Mouse (Mus musculus) layer of hippocampus, postnatal 25 days (tissue): ENCODE measurements at regions not wholly inside any gene's neighbourhood (a gene's known extent, or its start where the extent isn't known, plus 50 kb on each side); places are given as distances from the start of the nearest gene placed in this dataset.
A peak's percentile ranks its signal among the peaks of the same experiment; 100 is the strongest.

Source experiments
- DNase-seq, 2 experiments: peaks; one replicate each; pipeline ENCODE4 v3.0.0; 2022; ENCODE audit warnings: mixed read lengths in 2 of 2, low spot score in 1 of 2; ENCODE audit errors: extremely low spot score in 1 of 2

DNA sequence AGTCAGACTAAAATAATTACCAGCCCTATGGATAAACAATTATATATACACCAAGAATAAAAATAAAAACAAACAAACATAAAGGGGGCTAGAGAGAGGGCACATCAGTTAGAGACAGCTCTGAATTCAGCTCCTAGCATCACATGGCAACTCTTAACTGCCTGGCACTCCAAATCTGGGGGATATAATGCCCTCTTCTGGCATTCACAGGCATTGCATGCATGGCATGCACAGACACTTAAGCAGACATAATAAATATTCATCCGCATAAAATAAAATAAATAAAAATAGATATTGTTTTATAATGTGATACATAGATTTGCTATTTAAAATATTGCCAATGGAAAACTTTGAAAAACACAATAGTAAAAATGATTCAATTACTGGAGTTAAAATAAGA lies 177.6 kb upstream of the Map3k7 start:
- no peak for DNase-seq

DNA sequence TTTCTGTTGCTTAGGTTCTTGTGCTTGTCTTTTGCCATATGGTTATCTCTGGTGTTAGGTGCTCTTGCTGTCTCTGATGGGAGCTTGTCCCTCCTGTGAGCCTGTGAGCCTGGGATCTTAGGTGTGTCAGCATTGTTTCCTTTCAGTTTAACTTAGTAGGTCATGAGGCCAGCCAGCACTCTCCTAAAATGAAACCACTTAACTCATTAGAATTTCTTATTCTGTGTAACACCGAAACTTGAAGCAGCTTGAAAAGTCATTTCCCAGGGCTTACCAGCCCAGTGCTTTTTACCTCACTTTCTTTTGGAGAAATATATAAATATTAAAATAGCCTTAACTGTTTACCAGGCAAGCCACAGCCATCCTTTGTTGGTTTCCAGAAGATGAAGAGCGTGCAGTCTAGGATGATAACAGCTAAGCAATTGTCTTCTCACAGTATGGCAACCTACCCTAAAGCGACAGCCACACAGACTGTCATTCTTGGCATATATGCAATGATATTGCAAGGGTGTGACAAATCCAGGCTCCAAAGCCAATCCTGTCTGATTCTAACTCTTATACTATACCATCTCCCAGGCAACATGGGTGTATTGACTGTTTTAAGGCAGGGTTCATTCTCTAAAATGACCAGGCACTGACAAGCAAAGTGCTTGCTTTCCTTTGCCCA lies 146.2 kb upstream of the Map3k7 start:
- DNase-seq = no peak

DNA sequence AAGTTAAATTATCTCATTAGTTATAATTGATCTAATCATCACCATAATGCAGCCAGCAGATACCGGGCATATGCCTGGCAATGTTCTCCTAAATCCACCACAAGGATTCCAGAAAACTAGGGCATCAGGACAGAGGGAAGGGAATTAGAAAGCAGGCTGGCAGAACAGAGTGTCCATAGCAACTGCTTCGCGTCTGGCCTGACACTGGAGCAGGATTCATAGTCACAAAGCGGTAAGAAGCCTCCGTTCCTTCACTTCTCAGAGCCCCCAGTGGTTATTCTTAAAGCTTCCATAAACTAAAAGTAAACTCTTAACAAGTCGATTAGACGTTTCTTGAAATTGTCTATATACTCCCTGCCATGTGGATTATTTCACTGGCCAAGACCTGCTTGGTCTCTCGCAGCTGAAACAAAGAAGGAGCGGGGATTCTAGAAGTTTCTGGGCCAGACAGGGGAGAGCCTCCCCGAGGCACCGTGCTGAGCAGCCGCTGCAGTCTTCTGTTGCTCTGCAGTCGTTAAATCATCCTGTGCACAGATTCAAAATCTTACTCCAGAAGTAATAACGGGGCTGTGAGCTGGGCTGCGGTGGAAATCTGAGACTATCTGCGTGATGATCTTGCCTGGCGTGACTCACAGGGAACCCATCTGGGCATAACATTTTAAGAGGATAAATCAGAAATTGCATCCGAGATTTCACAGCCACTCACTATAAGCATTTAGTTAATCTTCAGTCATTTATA lies 144.2 kb upstream of the Map3k7 start:
- no peak for DNase-seq

GRCm38 (mm10) chr4:31823574-31824348 lies 140.1 kb upstream of the Map3k7 start:
- no peak for DNase-seq

DNA sequence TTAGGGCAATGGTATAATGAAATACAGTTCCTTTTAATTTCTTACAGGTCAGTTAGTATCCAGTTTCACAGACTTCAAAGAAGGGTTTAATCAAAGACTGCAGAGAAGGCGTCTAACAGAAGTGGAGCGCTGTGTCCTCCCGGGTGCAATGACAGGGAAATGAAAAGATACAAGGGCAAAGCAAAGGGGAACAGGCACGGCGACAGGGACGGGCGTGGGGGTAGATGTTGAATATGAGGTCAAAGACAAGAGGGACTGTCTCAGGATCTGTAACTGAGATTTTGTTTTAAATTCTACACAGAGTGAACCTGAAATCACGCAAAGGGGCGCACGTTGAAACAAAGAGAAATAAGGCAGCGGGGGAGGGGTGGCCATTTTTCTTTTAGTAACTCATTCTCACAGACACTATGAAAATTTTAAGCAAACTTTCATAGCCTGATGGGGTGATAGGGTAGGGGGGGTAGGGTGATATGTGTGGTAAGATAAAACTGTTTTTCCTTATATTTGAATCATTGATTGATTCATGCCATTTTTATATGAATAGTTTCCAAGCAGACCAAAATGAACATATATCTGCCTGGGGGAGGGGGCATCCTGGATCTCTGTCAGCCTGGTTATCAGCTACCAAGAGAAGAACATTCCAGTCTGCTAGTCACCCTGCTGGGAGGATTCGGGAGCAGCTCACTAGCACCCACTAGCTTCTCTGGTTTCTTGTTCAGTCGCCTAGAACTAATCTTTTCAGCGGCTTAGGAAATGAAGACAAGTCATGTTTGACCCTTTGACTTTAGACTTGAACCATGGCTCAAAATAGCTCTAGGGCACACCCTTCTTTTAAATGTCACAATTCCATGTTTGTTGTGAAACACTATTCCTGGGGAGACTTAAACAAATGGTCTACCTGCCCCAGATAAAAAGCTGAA lies 139.1 kb upstream of the Map3k7 start:
- no peak for DNase-seq

DNA sequence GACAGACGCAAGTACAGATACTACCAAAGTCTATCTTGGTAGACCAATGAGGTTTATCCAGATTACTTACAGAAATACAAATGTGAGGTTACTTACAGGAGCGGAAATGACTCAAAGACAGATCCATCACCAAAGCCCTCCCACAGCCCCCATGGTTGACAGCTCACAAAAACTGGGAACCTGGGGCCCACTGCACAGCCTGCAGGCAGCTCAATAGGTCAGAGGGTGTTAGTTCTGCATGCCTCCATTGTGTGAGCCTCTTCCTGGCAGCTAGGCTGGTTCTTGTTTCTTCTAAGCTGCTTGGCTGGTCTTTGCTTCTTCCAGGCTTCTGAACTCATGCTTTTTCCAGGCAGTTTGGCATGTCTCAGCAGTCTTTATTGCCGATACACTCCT lies 138.5 kb upstream of the Map3k7 start:
- no peak for DNase-seq

- DNase-seq = no peak
Measured at GRCm38 (mm10) chr4:31826661-31827060, 137.2 kb upstream of the Map3k7 start.

DNA sequence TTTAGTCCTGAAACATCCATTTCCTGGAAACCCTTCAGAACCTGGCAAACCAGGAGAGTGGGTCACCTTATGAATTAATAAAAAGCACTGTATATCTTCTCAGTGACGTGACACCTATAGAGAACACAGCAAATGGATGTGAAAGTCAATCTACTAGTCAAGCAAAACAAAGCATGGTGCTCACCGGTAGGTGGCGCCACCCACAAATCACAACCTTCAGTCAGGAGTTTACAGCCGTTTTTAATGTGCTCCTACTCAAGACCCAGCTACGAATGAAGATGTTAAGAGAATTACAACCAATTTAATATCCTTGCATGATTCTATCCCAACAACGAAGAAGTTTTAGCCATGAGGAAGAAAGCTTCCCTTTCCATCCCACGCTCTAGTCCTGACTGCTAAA lies 136.6 kb upstream of the Map3k7 start:
- DNase-seq = no peak

DNA sequence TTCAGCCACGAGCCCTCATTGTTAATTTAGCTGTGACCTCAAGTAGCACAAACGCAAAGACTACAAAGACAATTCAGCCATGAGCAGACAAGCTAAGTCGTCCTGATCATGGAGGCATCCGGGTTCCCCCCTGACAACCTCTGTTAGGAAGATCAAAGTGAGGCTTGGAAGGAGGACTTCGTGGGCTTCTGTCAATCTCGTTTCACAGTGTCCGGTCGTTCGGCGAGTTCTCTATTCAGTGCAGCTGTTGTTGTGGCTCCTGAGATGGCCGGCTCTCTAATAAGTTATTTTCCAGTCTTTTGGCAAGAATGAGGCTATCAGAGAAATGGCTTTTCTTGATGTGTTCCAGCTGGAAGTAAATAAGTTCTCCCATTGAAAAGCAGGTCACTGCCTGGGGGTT lies 133.7 kb upstream of the Map3k7 start:
- no peak for DNase-seq

DNA sequence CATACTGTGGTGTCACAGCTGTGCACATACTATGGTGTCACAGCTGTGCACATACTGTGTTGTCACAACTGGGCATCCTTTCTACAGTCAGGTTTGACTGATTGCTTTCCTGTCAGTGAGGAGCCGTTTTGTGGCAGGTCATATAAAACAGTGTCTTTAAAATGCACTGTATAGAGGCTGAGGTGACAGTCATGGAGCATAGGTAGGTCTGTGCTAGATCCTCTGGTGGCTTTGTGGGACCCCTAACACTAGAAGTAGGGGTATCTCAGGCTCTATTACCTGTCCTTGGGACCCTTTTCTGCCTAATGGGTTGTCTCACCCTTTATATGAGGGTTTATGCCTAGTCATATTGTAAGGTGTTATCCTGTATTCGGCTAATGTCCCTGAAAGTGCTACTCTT lies 132.4 kb upstream of the Map3k7 start:
- no peak for DNase-seq

DNA sequence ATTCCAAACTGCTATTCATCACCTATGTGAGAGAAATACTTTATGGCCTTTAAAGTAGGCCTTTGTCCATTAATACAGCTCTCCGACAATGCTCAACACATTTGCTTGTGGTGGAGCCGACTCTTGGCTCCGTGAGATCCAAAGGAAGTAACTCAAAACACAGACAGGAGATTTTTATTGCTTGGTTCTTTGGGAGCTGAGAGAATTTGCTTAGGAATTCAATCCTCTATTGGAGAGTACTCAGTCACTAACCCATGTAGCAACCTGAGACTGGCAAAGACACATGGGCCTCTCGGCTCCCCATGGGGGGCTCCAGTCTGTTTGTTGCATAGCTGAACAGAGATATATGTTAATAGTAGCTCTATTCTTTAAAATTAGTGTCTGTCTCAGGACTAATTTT lies 130.1 kb upstream of the Map3k7 start:
- no peak for DNase-seq

DNA sequence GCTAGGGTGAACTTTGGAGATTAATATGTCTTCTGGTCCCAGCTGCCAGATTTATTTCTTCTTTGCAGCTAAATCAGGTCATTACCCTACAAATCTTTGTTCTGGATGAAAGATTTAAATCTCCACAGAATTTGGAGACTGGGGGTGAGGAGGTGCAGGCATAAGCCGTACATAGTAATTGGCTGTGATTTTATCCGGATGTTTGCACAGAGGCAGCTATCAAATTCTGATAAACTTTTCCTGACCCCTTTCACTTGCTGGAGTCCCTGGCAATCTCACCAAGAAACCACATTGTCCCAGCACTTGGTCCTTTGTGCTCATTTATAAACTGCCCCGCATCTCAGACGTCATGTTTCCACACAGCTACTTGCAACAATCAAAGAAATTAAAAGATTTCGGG lies 128.8 kb upstream of the Map3k7 start:
- DNase-seq = no peak

DNA sequence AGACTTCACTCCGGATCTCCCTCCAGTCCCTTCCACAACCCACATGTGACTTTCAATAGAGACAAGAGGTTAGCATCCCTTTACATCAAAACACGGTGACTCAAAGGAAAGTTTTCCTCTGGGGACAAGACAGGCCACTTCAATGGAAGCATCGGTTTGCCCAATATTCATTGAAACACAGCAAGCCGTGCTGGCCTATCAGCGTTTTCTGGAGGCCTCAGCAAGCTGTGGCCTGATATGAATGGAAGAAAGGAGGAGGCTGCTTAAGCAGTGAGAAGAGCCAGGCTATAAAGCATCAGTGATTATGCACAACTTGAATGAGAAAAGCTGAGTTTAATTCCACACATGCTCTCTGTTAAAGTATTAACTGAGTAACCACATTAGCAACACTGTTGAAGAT lies 125.3 kb upstream of the Map3k7 start:
- no peak for DNase-seq

GRCm38 (mm10) chr4:31849763-31850162 lies 114.1 kb upstream of the Map3k7 start:
- no peak for DNase-seq

DNA sequence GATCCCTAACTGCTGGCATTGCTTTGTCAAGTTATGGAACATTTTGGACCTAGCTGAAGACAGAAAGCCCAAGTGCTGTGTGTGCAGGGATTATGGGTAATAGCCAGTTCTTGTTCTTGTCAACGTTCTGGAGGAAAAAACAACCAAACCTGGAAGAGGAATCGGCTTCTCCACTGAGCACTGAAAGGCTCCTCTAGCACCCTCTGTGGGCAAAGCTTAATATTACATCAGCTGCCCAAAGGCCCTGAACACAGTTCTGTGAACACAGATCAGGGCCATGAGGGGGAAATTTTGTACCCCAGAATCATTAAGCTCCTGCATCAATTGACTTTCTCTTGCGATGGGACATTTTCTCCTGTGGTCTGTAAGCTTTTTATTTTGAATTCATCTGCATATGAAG lies 112.9 kb upstream of the Map3k7 start:
- peak in 1 of 2 experiments; percentile 43 for DNase-seq

GRCm38 (mm10) chr4:31853851-31854250 lies 110.0 kb upstream of the Map3k7 start:
- DNase-seq = no peak

DNA sequence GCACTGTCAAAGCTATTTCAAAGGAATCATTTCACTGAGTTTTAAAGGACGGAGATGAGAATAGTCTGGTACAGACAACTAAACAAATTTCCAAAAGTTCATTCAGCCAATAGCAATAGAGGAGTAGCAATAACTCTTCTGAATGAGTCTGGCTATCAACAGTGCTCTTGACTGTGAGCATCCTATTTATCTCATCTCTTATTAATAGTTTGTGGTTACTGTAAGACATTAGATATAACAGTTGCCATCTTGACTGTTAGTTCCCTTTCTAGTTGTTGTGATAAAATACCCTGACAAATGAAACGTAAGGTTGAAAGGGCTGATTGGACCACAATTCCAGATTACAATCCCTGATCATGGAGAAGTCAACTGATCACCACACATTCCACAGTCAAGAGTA lies 103.5 kb upstream of the Map3k7 start:
- no peak for DNase-seq

- no peak for DNase-seq
Measured at GRCm38 (mm10) chr4:31861172-31861571, 102.7 kb upstream of the Map3k7 start.

DNA sequence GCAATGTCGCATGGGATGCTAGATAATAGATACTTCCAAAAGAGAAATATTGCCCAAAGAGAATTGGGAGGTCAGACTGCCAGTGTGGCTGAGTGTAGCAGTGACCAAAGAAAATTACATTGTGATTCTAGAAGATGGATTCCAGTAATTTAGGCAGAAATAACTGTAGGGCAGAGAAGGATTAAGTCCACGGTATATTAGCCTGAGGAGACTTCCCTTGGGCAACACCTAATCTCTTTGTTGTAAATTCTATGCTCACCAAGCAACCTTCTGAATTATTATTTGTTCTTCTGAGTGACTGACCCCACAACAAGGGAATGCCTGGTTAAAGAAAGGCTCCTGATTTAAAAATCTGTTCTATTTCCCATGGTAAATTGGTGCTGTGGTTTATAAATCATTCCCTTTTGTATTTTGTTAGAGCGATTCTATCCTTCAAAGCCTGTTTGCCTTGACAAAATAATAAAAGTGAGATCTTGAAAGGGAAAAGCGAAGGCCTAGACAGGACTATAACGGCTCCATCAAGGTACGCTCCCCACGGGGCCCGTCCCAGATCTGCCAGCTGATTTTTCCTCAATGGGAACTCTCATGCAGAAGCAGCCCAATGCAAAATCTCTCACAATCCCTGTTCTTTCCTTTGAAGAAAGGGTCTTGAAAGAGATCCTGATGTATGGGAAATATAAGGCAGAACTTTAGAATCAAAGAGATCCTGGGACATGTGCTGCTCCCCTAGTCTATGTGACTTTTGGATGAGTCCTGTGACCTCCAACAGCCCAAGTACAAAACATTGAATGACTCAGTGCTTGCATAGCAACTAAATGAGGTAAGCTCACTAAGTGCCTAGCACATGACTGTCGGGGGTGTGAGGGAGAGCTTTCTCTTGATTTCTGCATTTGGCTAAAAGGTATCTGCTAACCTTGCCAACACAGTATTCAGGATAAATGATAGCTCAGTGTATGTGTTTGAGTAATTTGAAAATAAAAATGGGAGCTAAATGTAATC lies 90.6 kb upstream of the Map3k7 start:
- no peak for DNase-seq
